Mouse (Mus musculus) thymus, postnatal 10 days (tissue): ENCODE data around the gene H2-Q4.
A peak's percentile ranks its signal among the peaks of the same experiment; 100 is the strongest.
"Not testable (repeated sequence)": the region's sequence is repeated elsewhere in the genome, so short reads cannot be mapped to it uniquely, and the experiment has no call there.

Experiments
- DNase-seq, 2 experiments: peaks; one replicate each; pipeline ENCODE4 v3.0.0; 2021; ENCODE audit warnings: low spot score in 2 of 2

Gene H2-Q4

DNA sequence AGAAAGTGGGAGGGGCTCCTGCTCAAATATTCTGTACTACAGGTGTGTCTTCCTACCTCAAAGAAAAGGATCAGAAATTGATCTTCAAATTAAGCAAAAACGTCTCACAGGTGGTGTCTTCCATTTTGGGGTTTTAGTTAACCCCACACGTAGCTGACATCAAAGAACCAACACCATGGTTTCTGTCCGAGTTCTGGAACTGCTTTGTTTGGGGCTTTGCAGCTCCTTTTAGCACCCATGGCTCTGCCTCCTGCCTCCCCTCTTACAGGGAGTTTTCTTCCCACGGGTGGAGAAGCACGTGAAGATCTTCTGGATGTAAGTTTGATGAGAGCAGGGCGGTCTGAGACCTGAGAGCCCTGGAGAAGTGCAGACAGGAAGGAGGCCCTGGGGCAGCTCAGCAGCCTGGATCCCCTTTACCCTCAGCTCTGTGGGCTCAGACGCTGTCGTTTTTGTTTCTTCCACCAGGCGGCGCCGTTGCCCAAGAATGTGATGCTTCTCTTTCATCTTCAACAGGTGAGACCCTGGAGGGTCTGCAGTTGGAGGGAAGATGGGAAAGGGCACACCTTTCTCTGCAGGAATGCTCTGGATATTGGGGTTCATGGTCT, 40.9 kb downstream of the H2-Q4 start:
- peak in 1 of 2 experiments; percentile 60 for DNase-seq

DNA sequence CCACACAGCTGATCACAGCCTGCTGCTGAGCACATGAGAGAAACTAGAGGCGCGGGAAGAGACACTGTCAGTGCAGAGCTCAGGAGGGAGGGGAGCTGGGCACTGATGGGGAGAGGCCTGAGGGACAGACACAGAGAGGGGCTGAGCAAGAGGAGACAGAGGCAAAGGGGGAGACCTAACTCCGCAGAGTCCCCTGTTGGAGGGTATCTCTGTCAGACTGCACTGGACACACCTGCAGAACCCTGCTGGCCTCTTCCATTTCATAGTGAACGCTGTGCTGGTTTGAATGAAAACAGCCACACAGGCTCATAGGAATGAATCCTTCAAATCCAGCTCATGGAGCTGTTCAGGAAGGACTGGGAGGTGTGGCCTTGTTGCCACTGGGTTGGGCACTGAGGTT, 41.9 kb downstream of the H2-Q4 start:
- DNase-seq: not testable (repeated sequence)

DNA sequence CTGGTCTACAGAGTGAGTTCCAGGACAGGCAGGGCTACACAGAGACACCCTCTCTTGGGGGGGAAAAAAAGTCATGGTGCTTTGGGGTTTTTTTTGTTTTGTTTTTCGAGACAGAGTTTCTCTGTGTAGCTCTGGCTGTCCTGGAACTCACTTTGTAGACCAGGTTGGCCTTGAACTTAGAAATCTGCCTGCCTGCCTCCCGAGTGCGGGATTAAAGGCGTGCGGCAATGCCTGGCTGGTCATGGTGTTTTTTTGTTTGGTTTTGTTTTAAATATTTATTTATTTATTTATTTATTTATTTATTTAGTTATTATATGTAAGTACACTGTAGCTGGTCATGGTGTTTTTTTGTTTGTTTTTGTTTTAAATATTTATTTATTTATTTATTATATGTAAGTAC, 42.9 kb downstream of the H2-Q4 start:
- DNase-seq: not testable (repeated sequence)

DNA sequence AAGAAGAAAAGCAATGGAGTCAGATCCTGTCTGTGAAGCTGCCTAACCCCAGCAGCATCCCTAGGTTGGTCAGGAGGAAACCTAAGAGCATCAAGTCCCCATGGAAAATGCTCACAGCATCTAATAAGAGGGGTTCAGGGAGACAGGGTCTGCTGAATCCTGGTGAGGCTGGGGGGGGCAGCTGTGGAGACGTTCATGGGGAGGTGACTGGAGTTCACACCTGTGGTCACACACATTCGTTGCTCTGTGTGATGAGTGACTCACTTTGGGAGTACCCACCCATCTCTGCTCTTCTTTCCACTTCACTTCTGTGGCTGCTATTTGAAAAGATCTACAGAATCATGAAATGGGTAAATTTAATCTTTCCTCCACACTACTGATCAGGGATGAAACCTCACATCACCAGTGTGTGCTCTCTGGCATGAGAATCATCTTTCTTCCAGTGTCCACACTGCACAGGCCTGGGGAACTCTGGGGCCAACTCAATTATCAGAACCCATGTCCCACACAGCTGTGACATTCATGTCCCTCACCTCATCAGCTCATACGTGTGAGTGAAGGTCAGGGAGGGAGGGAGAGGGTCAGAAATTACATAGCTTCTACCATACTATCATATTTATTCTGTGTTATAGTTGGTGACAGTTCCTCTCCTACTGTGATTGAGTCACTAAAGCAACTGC, 43.9 kb downstream of the H2-Q4 start:
- DNase-seq: not testable (repeated sequence)

DNA sequence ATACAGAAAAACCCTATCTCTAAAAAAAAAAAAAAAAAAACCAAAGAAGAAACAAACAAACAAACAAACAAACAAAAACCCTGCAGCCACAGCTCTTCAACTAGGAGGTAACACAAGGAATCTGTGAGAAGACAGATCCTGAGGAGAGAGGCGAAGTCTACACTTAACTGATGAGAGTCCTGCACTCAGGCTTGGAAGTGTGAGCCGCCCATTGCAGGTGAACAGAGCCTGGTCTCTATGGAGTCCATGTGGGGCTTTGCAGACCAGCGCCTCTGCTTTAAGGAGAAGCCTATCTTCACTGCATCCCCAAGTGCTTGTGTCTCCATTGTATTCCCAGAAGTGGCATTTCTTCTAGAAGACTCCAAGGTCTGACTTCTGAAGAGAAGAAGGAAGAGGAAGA, 44.7 kb downstream of the H2-Q4 start:
- not testable (repeated sequence) for DNase-seq

DNA sequence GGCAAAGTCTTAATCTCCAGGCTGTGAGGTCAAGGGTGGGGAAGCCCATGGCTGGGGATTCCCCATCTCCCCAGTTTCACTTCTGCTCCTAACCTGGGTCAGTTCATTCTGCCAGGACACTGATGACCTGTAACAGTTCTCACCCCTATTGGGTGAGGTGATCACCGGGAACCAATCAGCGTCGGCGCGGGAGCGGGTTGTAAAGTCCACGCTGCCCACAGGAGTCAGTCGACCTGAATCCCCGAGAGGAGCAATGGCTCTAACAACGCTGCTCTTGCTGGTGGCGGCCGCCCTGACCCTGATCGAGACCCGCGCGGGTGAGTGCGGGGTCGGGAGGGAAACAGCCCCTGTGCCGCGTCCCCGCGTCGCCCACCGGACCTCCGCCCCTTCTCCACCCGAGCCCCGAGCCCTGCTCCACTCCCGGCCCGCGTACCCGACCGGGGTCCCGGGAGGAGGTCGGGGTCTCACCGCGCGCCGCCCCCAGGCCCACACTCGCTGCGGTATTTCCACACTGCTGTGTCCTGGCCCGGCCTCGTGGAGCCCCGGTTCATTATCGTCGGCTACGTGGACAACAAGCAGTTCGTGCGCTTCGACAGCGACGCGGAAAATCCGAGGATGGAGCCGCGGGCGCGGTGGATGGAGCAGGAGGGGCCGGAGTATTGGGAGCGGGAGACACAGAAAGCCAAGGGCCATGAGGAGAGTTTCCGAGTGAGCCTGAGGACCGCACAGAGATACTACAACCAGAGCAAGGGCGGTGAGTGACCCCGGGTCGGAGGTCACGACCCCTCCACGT, 45.4 kb downstream of the H2-Q4 start, which contains the start of gene H2-Q6:
H2-Q6 (plus strand) TSS at position 227 of the 793 bp plus-strand sequence.
- DNase-seq: not testable (repeated sequence)

DNA sequence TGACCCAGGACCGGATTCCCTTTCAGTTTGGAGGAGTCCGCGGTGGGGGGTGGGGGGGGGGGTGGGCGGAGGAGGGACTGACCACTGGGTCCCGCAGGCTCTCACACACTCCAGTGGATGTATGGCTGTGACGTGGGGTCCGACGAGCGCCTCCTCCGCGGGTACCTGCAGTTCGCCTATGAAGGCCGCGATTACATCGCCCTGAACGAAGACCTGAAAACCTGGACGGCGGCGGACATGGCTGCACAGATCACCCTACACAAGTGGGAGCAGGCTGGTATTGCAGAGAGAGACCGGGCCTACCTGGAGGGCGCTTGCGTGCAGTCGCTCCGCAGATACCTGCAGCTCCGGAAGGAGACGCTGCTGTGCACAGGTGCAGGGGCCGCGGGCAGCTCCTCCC, 46.1 kb downstream of the H2-Q4 start:
- not testable (repeated sequence) for DNase-seq

DNA sequence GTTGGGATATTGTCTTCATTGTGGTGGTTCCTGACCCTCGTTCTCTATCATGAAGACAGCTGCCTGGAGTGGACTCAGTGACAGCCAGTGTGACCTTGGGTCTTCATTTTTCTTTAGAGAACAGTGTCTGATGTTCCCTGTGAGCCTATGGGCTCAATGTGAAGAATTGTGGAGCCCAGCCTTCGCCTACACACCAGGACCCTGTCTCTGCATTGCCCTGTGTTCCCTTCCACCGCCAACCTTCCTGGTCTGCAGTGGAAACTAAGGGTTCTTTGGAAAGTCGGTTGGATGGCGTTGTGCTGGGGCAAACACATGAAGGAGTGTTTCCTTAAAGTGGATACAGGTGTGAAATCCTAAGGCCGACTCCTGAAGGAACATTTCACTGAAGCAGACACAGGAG, 49.5 kb downstream of the H2-Q4 start:
- DNase-seq: not testable (repeated sequence)

DNA sequence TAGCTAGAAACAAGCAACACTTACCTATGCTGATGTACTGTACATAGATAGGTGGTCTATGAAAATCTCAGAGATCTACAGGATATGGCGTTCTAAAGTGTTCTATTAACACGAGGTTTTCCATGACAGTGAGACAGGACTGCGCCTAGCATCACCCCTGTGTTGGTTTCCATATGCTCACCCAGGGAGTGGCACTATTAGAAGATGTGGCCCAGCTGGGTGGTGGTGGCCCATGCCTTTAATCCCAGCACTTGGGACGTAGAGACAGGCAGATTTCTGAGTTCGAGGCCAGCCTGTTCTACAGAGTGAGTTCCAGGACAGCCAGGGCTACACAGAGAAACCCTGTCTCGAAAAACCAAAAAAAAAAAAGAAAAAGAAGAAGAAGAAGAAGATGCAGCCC, 51.3 kb downstream of the H2-Q4 start:
- DNase-seq: not testable (repeated sequence)

DNA sequence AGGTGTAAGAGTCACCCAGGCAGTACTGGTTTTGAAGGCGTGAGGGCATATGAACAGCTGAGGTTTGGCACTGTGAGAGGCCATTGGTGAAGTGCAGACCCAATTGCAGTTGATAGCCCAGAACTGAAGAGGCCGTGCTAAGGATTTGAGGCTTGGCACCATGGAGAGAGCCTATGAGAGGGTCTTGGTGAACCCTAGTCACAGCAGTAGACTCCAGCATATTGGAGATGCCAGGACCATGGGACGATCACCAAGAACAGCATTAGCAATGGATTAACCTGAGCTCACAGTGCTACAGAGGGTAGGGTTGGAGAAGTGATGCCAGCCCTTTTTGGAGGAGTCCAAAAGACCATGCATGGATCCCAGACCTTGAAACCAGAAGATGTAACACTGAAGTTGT, 52.8 kb downstream of the H2-Q4 start:
- not testable (repeated sequence) for DNase-seq

DNA sequence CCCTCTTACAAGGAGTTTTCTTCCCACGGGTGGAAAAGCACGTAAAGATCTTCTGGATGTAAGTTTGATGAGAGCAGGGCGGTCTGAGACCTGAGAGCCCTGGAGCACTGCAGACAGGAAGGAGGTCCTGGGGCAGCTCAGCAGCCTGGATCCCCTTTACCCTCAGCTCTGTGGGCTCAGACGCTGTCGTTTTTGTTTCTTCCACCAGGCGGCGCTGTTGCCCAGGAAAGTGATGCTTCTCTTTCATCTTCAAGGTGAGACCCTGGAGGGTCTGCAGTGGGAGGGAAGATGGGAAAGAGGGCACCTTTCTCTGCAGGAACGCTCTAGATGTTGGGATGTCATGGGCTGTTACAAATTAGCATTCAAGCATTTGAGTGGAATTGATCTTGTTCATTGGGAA, 55.4 kb downstream of the H2-Q4 start:
- peak in 1 of 2 experiments; percentile 40 for DNase-seq
